Mouse (Mus musculus): ENCODE measurements around the gene Maml2.

GRCm38 (mm10) chr9:13483199-13484068, 185.7 kb downstream of the Maml2 start:
- TF ChIP-seq CTCF (conservative IDR thresholded peaks at IDR 0.05; ENCODE audit: low read length) = no peak
- no peak for TF ChIP-seq NANOG (IDR thresholded peaks at IDR 0.05; ENCODE audit: borderline replicate concordance, low read length)
- TF ChIP-seq POU5F1 (IDR thresholded peaks at IDR 0.05; ENCODE audit: borderline replicate concordance, low read length) = no peak

All from E14TG2a.4 (cell line).